Mouse (Mus musculus) limb, embryonic 12.5 days (tissue): Measurements from ENCODE around the gene Zfp784. TPM values are rescaled to one million over a fixed set of nuclear protein-coding genes. Genes with fewer than 3 reads are reported as not detected.

Experiments used
- polyA plus RNA-seq: library from polyadenylated mRNA; unstranded; fragments of >200 nt; fragmentation: Nextera tagmentation; extraction: Ambion mirVana; gene quantifications from 2 replicates; pipeline ENCODE4 v1.2.1, GENCODE M21; 2016

The Zfp784 gene
- polyA plus RNA-seq, 1 experiment from 2014 or later = 4.7 TPM

Other genes with a start within 250 kb of the Zfp784 start
- 6.5 and 6.8 TPM in 2 replicates for gene Tmem238, start 248.8 kb downstream of the Zfp784 start, polyA plus RNA-seq
- gene Rpl28, start 245.6 kb downstream of the Zfp784 start, polyA plus RNA-seq = 396 and 399 TPM in 2 replicates
- gene Ube2s, start 225.9 kb downstream of the Zfp784 start, polyA plus RNA-seq = 437 and 457 TPM in 2 replicates
- gene Shisa7, start 193.8 kb downstream of the Zfp784 start, polyA plus RNA-seq = 0.12 and 0.21 TPM in 2 replicates
- 4.2 and 5.2 TPM in 2 replicates for gene Isoc2b, start 168.2 kb downstream of the Zfp784 start, polyA plus RNA-seq
- gene Isoc2a, start 161.3 kb downstream of the Zfp784 start, polyA plus RNA-seq = 0.97 and 1.3 TPM in 2 replicates
- gene Gm36210, start 131.9 kb downstream of the Zfp784 start, polyA plus RNA-seq = not detected in 2 replicates
- gene Zfp628, start 123.2 kb downstream of the Zfp784 start, polyA plus RNA-seq = 3.6 and 4.2 TPM in 2 replicates
- 3.1 and 4.4 TPM in 2 replicates for gene Nat14, start 116.4 kb downstream of the Zfp784 start, polyA plus RNA-seq
- 2.5 and 3.1 TPM in 2 replicates for gene Ssc5d, start 112.7 kb downstream of the Zfp784 start, polyA plus RNA-seq
- 0.29 and 0.51 TPM in 2 replicates for gene Sbk2, start 74.0 kb downstream of the Zfp784 start, polyA plus RNA-seq
- not detected in 2 replicates for gene Sbk3, start 67.3 kb downstream of the Zfp784 start, polyA plus RNA-seq
- 34.0 and 39.9 TPM in 2 replicates for gene Zfp579, start 42.3 kb downstream of the Zfp784 start, polyA plus RNA-seq
- 7.1 and 7.8 TPM in 2 replicates for gene Zfp524, start 24.0 kb downstream of the Zfp784 start, polyA plus RNA-seq
- 57.9 and 58.9 TPM in 2 replicates for gene Fiz1, start 23.7 kb downstream of the Zfp784 start, polyA plus RNA-seq
- 1.2 TPM in 1 of 2 replicates, not detected in the other for gene Gm44973, start 22.9 kb downstream of the Zfp784 start, polyA plus RNA-seq
- 7.0 and 8.1 TPM in 2 replicates for gene Zfp865, start 18.1 kb downstream of the Zfp784 start, polyA plus RNA-seq
- 27.3 and 27.5 TPM in 2 replicates for gene Ccdc106, start 17.9 kb downstream of the Zfp784 start, polyA plus RNA-seq
- gene 4632433K11Rik, start 4.3 kb downstream of the Zfp784 start, polyA plus RNA-seq = not detected in 2 replicates
- gene Zfp580, start 13.1 kb upstream of the Zfp784 start, polyA plus RNA-seq = 29.3 and 39.6 TPM in 2 replicates
- 171 and 175 TPM in 2 replicates for gene U2af2, start 23.7 kb upstream of the Zfp784 start, polyA plus RNA-seq
- gene Epn1, start 41.8 kb upstream of the Zfp784 start, polyA plus RNA-seq = 62.8 and 67.3 TPM in 2 replicates
- 0.14 TPM in 1 of 2 replicates, not detected in the other for gene Rfpl4, start 78.5 kb upstream of the Zfp784 start, polyA plus RNA-seq
- 0.34 TPM in 1 of 2 replicates, not detected in the other for gene Rasl2-9, start 87.5 kb upstream of the Zfp784 start, polyA plus RNA-seq
- gene Vmn1r55, start 111.2 kb upstream of the Zfp784 start, polyA plus RNA-seq = not detected in 2 replicates
- gene Vmn1r56, start 158.3 kb upstream of the Zfp784 start, polyA plus RNA-seq = not detected in 2 replicates
- not detected in 2 replicates for gene Vmn1r57, start 180.0 kb upstream of the Zfp784 start, polyA plus RNA-seq